Mouse (Mus musculus) c-Kit-positive CD71-positive TER-119-negative erythroid progenitor cells, embryonic 14.5 days (primary cell): ENCODE measurements around the gene Rere.
"Not testable (repeated sequence)": the region's sequence is repeated elsewhere in the genome, so short reads cannot be mapped to it uniquely, and the experiment has no call there.

Source experiments
- DNase-seq: peaks from one replicate; pipeline ENCODE4 v3.0.0-alpha.2; 2013; ENCODE audit warnings: low read depth

The Rere gene

GRCm38 (mm10) chr4:150465759-150466158 is 184.3 kb downstream of the Rere start:
- DNase-seq = peak; percentile 80

DNA sequence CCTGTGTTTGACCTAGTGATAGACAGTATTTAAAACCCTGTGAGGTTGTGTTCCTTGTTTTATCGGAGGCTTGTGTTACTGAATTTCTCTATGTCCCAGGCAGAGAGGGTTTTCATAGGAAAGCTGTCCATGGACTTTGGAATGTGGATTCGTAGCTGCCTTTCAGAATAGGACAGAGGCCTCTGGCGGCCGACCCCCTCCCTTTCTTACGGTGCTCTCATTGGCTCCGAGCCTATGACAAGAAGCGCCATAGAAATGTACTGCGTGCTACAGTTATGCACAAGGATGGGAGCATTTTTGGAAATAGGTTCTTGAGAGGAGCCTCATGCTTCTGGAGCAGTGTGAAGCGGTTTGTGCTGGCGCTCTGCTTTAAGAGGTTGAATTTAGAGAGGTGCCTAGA is 187.8 kb downstream of the Rere start:
- no peak for DNase-seq

DNA sequence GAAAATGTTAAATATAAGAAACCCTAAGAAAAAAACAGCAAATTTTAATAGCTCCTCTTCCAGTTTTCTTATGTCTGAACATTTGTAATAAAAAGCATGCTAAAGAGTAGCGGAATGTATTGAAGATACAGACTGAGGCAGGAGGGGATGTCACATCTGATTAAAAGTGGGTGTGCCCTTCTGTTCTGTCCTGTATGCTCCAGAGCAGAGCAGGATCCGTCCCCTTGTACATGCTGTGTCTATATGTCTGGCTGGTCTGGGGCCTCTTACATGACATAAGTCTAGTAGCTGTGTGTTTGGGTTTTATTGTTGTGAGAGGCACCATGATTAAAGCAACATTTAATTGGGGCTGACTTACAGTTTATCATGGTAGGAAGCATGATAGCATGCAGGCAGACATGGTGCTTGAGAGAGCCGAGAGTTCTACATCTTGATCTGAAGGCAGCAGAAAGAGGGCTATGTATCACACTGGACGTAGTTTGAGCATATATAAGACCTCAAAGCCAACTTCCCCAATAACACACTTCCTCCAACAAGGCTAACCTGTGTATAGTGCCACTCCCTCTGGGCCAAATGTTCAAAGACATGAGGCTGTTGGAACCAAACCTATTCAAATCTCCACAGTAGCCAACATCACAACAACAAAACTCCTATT is 189.4 kb downstream of the Rere start:
- DNase-seq = no peak

- no peak for DNase-seq
These were observed 191.4 kb downstream of the Rere start for GRCm38 (mm10) chr4:150472751-150473436.

DNA sequence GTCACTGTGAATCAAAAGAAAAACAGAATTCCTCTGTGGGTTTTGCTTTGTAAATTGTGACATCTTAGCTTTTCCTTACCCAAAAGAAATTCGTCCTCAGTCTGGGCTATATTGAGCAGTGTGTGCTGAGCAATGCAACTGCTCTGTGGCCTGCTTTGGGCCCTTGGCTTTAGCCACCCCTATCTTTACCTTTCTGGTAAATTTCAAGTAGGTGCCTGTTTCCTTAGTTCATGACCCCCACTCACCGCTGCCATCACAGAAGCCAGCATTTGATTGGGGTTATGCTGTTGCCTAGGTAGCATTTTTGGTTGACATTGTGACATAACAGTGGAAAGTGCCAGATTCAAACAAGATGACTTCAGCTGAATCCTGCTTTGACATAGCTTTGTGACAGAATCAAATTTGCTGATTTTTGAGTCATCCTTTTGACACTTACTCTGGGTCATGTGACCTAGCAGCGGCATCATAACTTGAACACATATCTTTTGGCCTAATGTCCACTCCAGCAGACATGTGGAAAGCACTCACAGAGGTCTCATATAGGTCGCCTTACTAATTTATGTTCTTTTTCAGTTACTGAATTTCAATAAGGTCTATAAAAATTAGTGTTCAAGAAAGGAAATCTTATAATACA is 192.1 kb downstream of the Rere start:
- DNase-seq = no peak

GRCm38 (mm10) chr4:150474086-150474485 is 192.6 kb downstream of the Rere start:
- no peak for DNase-seq

DNA sequence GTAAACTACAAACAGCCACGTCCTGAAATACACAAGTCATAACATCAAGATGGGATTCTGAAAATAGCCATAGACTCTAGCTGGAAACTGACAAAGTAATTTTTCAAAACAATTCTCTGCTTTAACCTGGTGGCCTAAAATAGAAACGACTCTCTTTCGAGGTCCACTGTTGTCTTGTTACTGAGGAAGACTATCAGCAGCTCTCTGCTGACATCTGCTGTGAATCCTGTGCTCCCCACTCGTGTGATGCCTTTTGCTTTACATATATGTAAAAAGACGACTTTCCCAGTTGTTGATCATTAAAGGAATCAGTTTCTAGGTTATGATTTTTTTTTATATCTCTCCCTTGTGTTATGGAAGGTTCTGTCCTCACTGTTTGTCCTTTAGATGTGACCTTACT is 194.8 kb downstream of the Rere start:
- DNase-seq = no peak

GRCm38 (mm10) chr4:150478006-150478405 is 196.6 kb downstream of the Rere start:
- DNase-seq = no peak

GRCm38 (mm10) chr4:150483081-150483480 is 201.6 kb downstream of the Rere start:
- DNase-seq = not testable (repeated sequence)

GRCm38 (mm10) chr4:150486097-150486496 is 204.7 kb downstream of the Rere start:
- no peak for DNase-seq

GRCm38 (mm10) chr4:150487109-150487508 is 205.7 kb downstream of the Rere start:
- DNase-seq = no peak

- DNase-seq = no peak
These were observed 206.8 kb downstream of the Rere start for GRCm38 (mm10) chr4:150488096-150488748.

DNA sequence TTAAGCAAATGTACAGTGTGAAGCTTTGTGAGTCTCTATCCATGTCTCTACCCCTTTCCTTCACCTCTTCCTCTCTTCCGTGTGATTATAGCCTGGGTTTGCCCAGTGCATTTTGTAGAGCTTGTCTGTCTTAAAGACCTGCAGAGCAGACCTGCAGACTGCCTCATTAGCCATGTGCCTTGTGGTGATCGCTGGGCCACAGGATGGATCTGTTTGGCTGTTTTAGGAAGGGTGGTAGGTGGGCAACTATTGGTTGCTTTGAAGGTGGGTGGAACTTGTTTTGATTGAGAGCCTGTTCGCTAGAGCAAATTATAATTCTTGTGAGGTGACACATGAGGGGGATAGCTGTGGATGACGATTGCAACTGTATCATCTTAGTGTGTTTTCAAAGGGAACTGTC is 207.3 kb downstream of the Rere start:
- DNase-seq = no peak

- DNase-seq = no peak
These were observed 208.6 kb downstream of the Rere start for GRCm38 (mm10) chr4:150490050-150490449.

- no peak for DNase-seq
These were observed 210.3 kb downstream of the Rere start for GRCm38 (mm10) chr4:150491710-150492109.

DNA sequence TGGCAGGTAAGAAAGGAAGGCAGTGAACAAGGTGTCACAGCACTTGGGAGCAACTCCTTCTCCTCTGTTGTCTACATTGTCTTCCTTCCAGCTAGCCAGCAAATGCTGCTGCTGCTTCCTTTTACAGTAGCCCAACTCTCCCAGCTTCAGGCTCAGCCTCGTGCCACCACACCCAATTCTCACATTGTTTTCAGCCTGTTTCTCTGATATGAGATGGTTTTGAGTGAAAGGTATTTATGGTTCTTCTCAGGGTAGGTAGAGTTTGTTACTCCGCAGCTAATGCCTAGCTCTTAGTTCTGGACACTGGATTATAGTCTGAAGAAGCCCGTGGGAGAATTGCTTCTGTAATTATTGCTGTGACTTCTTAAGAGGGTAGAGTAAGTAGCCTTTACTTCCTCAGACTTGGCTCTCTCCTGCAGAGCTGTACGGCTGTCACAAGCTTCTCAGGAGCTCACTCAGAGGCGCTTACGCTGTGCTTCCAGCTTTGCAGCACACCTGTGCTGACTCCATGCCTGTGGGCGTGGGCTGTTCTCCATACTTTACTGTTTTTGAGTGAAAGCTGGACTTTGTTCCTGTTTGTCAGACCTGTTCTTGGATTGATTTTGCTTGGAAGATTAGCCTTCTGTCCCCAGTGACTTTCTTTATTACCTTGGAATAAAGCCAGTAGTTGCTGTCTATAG is 212.0 kb downstream of the Rere start:
- no peak for DNase-seq

DNA sequence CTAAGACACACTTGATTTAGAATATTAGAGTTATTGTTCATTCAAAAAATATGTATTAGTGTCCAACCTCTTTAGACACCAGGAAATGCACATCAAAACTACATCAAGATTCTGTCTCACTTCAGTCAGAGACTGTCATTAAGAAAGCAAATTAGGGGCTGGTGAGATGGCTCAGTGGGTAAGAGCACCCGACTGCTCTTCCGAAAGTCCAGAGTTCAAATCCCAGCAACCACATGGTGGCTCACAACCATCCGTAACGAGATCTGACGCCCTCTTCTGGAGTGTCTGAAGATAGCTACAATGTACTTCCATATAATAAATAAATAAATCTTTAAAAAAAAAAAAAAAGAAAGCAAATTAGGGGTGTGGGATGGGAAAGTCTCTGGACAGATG is 212.5 kb downstream of the Rere start:
- not testable (repeated sequence) for DNase-seq

DNA sequence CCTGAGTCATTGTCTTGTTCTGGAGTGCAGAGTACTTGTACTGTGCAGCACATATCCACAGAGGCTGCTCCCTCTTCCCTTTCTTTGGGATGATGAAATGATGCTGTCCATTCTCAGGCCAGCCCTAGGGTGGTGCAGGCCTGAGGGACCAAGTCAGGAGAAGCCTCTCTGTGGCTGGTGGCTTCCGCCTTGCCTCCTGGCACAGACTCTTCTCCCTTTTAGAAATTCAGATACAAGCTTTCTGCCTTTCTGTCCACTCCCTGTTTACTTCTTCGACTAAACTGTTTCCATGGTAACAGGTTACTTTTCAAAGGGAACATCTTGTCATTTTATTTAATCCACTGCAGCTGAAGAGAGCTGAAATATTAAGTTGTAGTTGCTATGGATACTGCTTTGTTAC is 214.1 kb downstream of the Rere start:
- no peak for DNase-seq

- DNase-seq = no peak
These were observed 223.0 kb downstream of the Rere start for GRCm38 (mm10) chr4:150504304-150505021.

DNA sequence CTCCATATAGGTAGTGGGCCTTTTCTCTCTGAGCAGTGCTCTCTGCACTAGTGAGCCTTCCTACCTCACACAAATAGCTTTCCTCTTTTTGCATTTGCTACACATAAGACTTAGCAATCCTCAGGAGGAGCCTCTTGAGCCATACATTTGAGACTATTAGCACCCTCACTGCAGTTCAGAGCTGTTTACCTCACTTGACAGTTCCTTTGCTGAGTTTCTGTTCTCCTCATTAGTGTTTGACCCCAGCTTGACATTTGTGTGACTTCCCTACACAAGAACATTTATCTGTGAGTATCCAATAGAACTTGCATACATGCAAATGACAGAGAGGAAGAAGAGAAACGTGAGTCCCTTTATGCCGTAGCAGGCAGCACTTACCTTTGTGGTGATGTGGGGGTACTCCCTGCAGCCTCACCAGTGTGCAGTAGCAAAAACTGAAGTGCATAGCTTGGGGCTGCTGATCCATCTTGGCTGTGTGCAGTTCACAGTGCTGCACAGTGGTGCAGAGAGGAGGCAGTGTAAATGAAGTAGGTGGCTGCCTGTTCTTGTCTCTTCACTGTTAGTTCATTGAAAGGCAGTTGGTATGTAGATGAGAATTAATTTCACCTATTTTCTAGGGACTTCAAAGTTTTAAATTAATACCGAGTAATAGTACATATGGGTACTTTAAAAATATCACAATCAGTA is 227.7 kb downstream of the Rere start:
- no peak for DNase-seq

DNA sequence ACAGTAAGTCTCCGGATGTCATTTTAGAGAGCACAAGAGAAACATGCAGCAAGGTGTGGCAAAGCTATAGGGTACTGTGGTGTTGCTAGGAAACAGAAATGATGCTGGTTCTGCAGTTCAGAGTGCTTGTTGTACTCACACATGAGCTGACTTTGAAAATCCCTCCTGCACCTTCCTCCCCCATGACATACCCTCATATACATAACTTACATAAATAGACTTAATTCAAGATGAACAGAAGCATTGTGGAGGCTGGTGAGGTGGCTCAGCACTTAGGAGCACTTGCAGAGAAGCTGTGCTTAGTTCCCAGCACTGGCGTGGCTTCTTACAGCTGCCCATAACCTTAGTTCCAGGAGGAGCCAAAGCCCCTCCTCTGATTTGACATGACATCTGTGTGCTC is 228.6 kb downstream of the Rere start:
- no peak for DNase-seq
